Mouse (Mus musculus) cerebellum, adult 9-10 months (tissue): Measurements from ENCODE around the gene Zfp710.
"Not testable (repeated sequence)": the region's sequence is repeated elsewhere in the genome, so short reads cannot be mapped to it uniquely, and the experiment has no call there.

Experiments
- DNase-seq: peaks from one replicate; pipeline ENCODE4 v3.0.0; 2022

Gene Zfp710

DNA sequence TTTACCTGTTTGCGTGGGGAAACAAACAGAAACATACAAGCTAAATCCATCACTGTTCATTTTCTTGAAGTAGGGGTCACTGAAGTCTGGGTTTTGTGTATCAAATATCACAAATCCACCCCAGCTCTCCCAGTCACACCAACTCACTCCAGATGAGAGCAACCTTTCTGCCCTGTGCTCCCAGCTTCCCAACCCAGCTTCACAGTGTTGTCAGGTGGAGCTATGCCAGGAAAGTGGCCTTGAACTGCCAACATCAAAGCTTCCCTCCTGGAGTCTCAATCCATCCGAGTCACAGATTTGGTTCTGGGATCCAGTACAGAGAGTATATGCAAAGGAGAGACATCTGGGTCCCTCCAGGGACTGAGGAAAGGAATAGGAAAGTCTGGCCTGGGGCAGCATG is 91.5 kb downstream of the Zfp710 start:
- no peak for DNase-seq

DNA sequence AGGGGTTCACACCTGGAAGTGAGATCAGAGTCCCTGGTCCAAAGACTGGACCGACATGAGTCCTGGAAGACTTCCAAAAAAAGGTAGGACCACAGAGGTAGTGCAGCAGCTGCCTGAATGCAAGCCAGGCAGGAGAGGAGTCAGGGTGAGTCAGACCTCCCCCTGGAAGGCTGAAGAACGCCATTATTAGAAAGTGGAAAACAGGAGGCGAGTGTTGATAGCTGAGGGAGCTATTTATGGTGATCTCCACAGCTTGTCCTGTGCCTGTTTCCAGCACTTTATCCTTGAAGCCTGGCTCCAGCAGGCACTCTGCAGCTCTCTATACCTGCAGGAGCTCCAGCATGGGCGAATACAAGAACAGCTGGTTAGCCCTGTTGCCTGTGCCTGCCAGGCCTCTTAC is 94.6 kb downstream of the Zfp710 start:
- DNase-seq = no peak

DNA sequence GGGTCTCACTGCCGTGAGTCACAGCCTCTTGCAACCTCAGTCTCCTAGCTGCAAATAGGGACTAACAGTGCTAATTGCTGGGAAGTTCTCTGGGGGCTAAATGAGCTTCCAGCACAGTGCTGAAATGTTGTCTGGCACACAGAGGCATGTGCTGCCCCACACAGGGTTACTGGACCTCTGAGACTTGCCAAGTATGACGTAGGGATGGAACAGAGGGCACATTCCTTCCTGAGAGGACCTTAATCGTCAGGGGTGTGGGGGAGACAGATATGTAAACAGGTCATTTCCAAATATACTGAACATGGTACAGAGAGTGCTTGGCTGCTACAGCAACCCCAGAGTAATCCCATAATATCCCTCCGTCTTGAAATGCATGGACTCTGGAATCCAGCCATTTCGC is 96.5 kb downstream of the Zfp710 start:
- no peak for DNase-seq

DNA sequence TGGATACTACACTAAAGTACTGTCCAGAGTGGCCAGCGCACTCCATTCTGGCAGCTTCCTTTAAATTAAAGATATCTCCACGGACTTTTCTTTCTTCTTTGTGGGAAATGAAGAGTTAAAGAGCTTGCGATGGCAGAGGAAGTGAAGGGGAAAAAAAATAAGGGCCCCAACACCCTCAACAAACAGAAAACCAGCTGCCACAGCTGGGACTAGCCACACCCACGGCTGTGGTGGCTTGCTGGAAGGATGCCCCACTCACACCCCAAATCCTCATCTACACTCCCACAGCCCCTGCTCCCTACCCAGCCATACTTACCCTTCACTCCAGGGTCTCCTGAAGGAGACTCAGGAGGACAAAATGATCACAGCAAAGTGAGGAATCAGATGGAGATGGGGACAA is 98.5 kb downstream of the Zfp710 start:
- no peak for DNase-seq

DNA sequence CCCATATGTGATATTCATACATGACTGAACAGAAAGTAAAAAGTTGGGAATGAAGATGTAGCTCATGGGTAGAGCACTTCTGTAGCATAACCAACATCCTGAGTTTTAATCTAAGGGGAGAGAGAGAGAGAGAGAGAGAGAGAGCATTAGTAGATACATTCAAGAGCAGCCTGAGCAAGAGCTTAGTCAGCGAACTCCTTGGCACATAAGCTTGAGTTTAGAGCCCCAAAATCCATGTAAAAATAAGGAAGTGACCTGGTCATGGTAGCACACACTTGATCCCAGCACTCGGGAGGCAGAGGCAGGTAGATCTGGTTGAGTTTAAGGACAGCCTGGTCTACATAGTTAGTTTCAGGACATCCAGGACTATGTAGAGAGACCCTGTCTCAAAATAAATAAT is 99.1 kb downstream of the Zfp710 start:
- DNase-seq = no peak

DNA sequence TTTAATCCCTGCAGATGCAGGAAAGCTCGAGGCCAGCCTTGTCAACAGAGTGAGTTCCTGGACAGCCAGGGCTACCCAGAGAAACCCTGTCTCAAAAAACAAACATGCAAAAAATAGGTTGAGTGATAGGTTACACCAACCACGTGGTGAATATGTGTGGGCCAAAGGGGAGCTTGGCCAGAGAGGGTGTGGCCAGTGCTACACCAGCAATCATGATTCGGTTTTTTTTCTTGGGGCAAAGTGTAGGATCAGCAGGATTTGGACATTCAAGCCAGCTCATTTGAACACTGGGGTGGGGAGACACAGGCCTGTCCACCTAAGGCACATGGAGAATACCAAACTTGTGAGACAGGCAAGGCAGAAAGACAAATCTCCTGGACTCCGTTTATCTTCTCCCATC is 104.7 kb downstream of the Zfp710 start:
- DNase-seq = no peak

DNA sequence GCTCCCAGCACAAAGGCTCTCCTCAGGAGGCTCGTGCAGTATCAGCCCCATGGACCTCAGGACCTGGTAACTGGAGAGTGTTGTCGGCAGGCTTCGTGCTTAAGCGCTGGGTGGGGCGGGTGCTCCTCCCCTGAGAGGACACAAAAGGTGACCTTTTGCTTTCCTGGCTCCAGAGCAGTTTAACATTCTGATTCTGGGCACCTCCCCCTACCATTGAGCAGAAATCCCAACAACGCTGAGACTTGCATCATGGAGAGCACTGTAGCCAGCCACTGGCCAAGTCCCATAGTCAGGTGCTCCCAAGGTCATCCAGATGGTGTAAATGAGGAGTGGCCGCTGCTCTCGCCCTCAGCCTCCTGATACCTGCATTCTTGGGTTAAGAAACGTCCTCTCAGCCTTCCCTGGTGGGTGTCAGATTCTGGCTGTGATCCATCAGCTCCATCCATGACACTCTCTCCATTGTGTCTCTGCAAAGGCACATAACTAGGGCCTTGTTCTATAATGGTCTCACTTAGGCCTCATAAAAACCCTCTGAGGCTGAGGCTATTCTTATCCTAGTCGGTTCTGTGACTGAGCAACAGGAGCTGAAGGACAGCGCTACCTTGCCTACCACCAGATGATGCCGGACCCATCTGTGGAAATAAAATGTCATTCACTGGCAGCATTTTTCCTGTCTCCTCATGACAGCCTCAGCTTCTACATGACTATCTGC is 105.9 kb downstream of the Zfp710 start:
- no peak for DNase-seq

DNA sequence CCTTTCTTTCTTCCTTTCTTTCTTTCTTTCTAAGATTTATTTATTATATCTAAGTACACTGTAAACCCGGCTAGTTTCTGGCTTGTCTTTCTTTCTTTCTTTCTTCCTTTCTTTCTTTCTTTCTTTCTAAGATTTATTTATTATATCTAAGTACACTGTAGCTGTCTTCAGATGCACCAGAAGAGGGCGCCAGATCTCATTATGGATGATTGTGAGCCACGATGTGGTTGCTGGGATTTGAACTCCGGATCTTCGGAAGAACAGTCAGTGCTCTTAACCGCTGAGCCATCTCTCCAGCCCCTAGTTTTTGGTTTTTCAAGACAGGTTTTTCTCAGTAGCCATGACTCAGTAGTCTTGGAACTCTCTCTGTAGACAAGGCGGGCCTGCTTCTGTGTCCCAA is 106.7 kb downstream of the Zfp710 start:
- DNase-seq = not testable (repeated sequence)

DNA sequence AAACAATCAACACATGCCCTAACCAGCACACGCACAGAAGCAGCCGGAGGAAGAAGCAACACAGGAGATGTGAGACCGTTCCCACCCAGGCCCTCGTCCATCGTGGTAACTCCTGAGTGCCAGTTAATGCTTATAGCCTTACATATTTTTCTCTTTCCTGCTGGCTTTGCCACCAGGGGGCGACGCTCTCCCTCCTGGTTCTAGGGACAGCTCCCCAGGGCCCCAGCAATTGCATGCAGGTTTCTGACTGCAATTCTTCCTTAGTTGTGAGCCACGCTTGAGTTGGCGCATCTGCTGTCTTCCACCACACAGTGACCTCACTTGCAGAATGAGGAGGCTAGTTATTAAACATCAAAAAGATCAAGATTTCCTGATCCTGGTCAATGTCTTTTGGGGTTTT is 107.9 kb downstream of the Zfp710 start:
- DNase-seq = no peak

DNA sequence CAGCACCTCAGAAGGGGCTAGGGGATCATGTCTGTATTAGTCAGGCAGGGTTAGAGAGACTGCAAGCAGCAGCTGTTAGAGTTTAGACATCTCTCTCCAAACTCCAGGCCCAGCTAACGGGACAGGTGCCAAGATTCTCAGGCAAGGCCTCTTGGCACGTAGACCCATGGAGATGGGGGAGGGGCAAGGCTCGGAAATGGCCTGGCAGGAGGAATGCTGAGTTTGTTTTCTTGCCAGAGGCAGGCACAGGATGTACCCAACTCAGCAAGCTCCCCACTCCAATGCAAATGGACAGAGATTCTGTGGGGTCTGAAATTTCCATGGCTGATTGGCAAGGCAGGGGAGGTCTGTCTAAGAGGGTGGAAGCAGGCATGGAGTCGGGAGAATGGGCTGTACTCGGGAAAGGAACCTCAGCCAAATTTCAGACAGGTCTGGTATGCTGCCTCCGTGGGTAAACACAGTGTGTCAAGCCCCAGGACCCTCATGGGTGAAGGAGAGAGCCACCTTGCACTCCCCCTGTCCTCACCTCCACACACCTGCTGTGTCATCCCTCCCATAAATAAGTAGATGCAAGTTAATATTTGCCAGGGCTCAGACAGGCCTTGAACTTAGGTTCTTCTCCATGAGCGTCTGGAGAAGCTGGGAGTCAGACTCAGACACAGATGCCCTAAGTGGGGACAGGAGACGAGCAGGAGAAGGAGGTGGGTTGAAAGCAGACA is 110.0 kb downstream of the Zfp710 start:
- peak; percentile 39 for DNase-seq

DNA sequence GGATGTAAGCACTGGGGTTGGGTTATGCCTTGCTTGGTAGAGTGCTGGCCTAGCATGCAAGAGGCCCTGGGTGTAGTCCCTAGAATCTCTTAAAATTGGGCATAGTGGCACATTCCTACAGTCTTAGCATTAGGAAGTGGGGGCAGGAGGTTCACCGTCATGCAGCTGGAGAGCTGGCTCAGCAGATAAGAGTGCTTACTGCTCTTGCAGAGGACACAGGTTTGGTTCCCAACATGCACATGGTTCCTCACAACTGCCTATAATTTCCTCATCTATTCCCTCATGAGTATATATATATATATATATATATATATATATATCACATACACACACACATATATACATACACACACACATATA is 110.5 kb downstream of the Zfp710 start:
- no peak for DNase-seq

DNA sequence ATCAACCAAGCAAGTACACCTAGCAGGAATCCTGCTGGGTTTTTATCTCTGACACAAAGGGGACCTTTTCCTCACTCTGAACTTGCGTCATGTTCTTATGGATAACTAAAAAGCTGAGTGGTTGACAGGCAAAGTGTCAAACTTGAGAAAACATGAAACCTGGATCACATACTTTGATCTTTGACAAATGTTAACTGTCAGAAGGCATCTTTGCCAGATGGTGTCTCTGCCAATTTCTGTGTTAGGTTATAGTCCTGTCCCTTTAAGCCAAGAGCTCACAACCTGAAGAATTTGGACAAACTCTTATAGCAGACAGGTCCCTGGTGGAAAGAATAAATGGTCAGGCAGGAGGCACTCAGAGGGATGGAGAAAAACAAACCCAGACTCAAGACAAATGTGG is 113.8 kb downstream of the Zfp710 start:
- DNase-seq = no peak

DNA sequence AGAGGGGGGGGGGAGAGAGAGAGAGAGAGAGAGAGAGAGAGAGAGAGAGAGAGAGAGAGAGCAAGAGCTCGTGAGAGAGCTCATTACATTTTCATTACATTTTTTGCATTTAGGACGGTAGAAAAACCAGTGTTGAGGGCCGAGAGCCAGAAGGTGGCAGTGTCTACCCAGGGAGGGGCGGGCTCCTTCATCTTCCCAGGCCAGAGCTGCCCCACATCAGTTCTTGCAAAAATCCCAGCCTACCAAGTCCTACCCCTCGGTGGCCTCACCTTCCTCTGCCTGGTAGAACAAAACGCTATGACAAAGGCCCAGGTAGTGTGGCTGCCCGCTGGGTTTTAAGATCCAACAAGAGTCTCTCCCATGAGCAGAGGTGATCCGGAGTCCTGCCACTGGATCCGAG is 116.2 kb downstream of the Zfp710 start:
- DNase-seq = peak; percentile 70
